7 mouse cellular contexts compared by ENCODE assay signal in genomic region chr4:35310396-35310977, GRCm38 (mm10).
DNase-seq lines count a peak whose midpoint lies in the region; ATAC-seq and TF ChIP-seq lines count a peak whose summit lies in the region.

No protein-coding gene starts in this region.

- no peak overlapping the region for H3K4me3 ChIP-seq in intestine, embryonic 14.5 days (ENCODE audit: low read depth, low read length)
- no peak overlapping the region for H3K4me3 ChIP-seq in intestine, embryonic 16.5 days (ENCODE audit: low read length)
- H3K4me3 ChIP-seq in MEL (ENCODE audit: control insufficient read depth in 1 of 2, insufficient read depth in 1 of 2, low read depth in 2 of 2, low read length in 2 of 2) = no peak overlapping the region
- no peak overlapping the region for H3K4me3 ChIP-seq in hindbrain, embryonic 12.5 days
- H3K4me3 ChIP-seq in liver, postnatal 0 days (ENCODE audit: low read depth, low read length) = no peak overlapping the region
- H3K4me3 ChIP-seq in stomach, postnatal 0 days (ENCODE audit: low read depth, low read length) = no peak overlapping the region

- H3K79me2 ChIP-seq in MEL (ENCODE audit: control insufficient read depth, insufficient read depth, low read length, poor library complexity) = no peaks in the 10 kb centered on the region

- TF ChIP-seq RAD21 in MEL (IDR thresholded peaks at IDR 0.05; ENCODE audit: low read depth, low read length) = peak; percentile 91

- no peak for TF ChIP-seq EP300 in MEL (IDR thresholded peaks at IDR 0.05; ENCODE audit: low read depth in 1 of 2, low read length in 2 of 2)
- no peak for TF ChIP-seq EP300 in liver, postnatal 0 days (IDR thresholded peaks at IDR 0.05; ENCODE audit: low read depth)
- no peak for TF ChIP-seq EP300 in stomach, postnatal 0 days (optimal IDR thresholded peaks at IDR 0.05)

- H3K4me1 ChIP-seq in intestine, embryonic 14.5 days (replicated peaks; ENCODE audit: control insufficient read depth, insufficient read depth, low read length) = no peaks in the 10 kb centered on the region
- no peaks in the 10 kb centered on the region for H3K4me1 ChIP-seq in intestine, embryonic 16.5 days (ENCODE audit: control insufficient read depth, insufficient read depth, low read length)
- H3K4me1 ChIP-seq in MEL (ENCODE audit: control insufficient read depth in 1 of 2, insufficient read depth in 2 of 2, low read length in 2 of 2) = no peaks in the 10 kb centered on the region
- no peaks in the 10 kb centered on the region for H3K4me1 ChIP-seq in hindbrain, embryonic 12.5 days
- no peaks in the 10 kb centered on the region for H3K4me1 ChIP-seq in liver, postnatal 0 days (ENCODE audit: insufficient read depth)
- H3K4me1 ChIP-seq in stomach, postnatal 0 days (replicated peaks; ENCODE audit: control insufficient read depth, insufficient read depth) = no peaks in the 10 kb centered on the region

- DNase-seq in intestine, embryonic 14.5 days (ENCODE audit: low spot score) = peak; percentile 58
- DNase-seq in MEL (ENCODE audit: low read depth, low spot score) = peak; percentile 76
- DNase-seq in cerebellum, postnatal 4 days (ENCODE audit: low spot score in 2 of 2) = peak; percentile 54 to 75
- peak; percentile 36 for DNase-seq in liver, postnatal 0 days
- DNase-seq in stomach, postnatal 0 days (ENCODE audit: low spot score) = peak; percentile 65

- TF ChIP-seq POLR2A in MEL (IDR thresholded peaks at IDR 0.05; ENCODE audit: control insufficient read depth in 1 of 2, insufficient read depth in 1 of 2, low read depth in 1 of 2, low read length in 2 of 2, poor library complexity in 1 of 2) = no peak

- TF ChIP-seq CTCF in MEL (IDR thresholded peaks at IDR 0.05 in 2 of 3, conservative IDR thresholded peaks at IDR 0.05 in 1 of 3; ENCODE audit: control insufficient read depth in 1 of 3, insufficient read depth in 1 of 3, low read depth in 2 of 3, low read length in 3 of 3, poor library complexity in 1 of 3, severe bottlenecking in 1 of 3) = peak; percentile 72 to 83 (median 79)
- TF ChIP-seq CTCF in liver, postnatal 0 days (IDR thresholded peaks at IDR 0.05; ENCODE audit: low read depth) = peak; percentile 65
- TF ChIP-seq CTCF in stomach, postnatal 0 days (IDR thresholded peaks at IDR 0.05; ENCODE audit: low read depth) = peak; percentile 73

- H3K27me3 ChIP-seq in intestine, embryonic 14.5 days (replicated peaks; ENCODE audit: control insufficient read depth, insufficient read depth, low read length) = no peaks in the 10 kb centered on the region
- no peaks in the 10 kb centered on the region for H3K27me3 ChIP-seq in intestine, embryonic 16.5 days (replicated peaks; ENCODE audit: control insufficient read depth, insufficient read depth, low read length)
- H3K27me3 ChIP-seq in MEL (ENCODE audit: control insufficient read depth in 1 of 2, insufficient read depth in 2 of 2, low read length in 2 of 2) = no peaks in the 10 kb centered on the region
- no peaks in the 10 kb centered on the region for H3K27me3 ChIP-seq in hindbrain, embryonic 12.5 days
- H3K27me3 ChIP-seq in liver, postnatal 0 days (ENCODE audit: insufficient read depth, low read length) = no peaks in the 10 kb centered on the region
- H3K27me3 ChIP-seq in stomach, postnatal 0 days (ENCODE audit: control insufficient read depth, insufficient read depth, low read length) = no peaks in the 10 kb centered on the region

- H3K9me3 ChIP-seq in intestine, embryonic 14.5 days (ENCODE audit: control insufficient read depth, low read length) = no peaks in the 10 kb centered on the region
- no peaks in the 10 kb centered on the region for H3K9me3 ChIP-seq in intestine, embryonic 16.5 days (ENCODE audit: control insufficient read depth, low read length)
- no peaks in the 10 kb centered on the region for H3K9me3 ChIP-seq in MEL (replicated peaks; ENCODE audit: insufficient read depth, low read length)
- H3K9me3 ChIP-seq in hindbrain, embryonic 12.5 days (replicated peaks) = no peaks in the 10 kb centered on the region
- no peaks in the 10 kb centered on the region for H3K9me3 ChIP-seq in liver, postnatal 0 days (ENCODE audit: low read length)
- H3K9me3 ChIP-seq in stomach, postnatal 0 days (ENCODE audit: control insufficient read depth, low read length) = no peaks in the 10 kb centered on the region

- H3K9ac ChIP-seq in intestine, embryonic 14.5 days (ENCODE audit: low read length) = no peak overlapping the region
- H3K9ac ChIP-seq in intestine, embryonic 16.5 days (ENCODE audit: low read depth, low read length) = no peak overlapping the region
- H3K9ac ChIP-seq in MEL (ENCODE audit: control insufficient read depth, low read depth, low read length, poor library complexity, severe bottlenecking) = no peak overlapping the region
- H3K9ac ChIP-seq in hindbrain, embryonic 12.5 days = no peak overlapping the region
- no peak overlapping the region for H3K9ac ChIP-seq in liver, postnatal 0 days (replicated peaks)
- no peak overlapping the region for H3K9ac ChIP-seq in stomach, postnatal 0 days (ENCODE audit: low read length)

- no peaks in the 10 kb centered on the region for H3K36me3 ChIP-seq in intestine, embryonic 14.5 days (ENCODE audit: control insufficient read depth, insufficient read depth, low read length)
- no peaks in the 10 kb centered on the region for H3K36me3 ChIP-seq in intestine, embryonic 16.5 days (ENCODE audit: control insufficient read depth, insufficient read depth, low read length)
- H3K36me3 ChIP-seq in MEL (ENCODE audit: control insufficient read depth in 1 of 2, insufficient read depth in 2 of 2, low read length in 2 of 2) = no peaks in the 10 kb centered on the region
- H3K36me3 ChIP-seq in hindbrain, embryonic 12.5 days = no peaks in the 10 kb centered on the region
- H3K36me3 ChIP-seq in liver, postnatal 0 days (replicated peaks; ENCODE audit: insufficient read depth, low read length) = no peaks in the 10 kb centered on the region
- H3K36me3 ChIP-seq in stomach, postnatal 0 days (ENCODE audit: control insufficient read depth, insufficient read depth, low read length) = no peaks in the 10 kb centered on the region

- H3K4me2 ChIP-seq in intestine, embryonic 14.5 days (ENCODE audit: low read length) = no peak overlapping the region
- no peak overlapping the region for H3K4me2 ChIP-seq in intestine, embryonic 16.5 days (ENCODE audit: low read depth, low read length)
- no peak overlapping the region for H3K4me2 ChIP-seq in hindbrain, embryonic 12.5 days (replicated peaks)
- no peak overlapping the region for H3K4me2 ChIP-seq in liver, postnatal 0 days (ENCODE audit: low read depth, low read length)
- H3K4me2 ChIP-seq in stomach, postnatal 0 days (replicated peaks; ENCODE audit: low read depth) = no peak overlapping the region

- no peak overlapping the region for H3K27ac ChIP-seq in intestine, embryonic 14.5 days (ENCODE audit: low read depth)
- H3K27ac ChIP-seq in intestine, embryonic 16.5 days (ENCODE audit: low read length) = no peak overlapping the region
- no peak overlapping the region for H3K27ac ChIP-seq in MEL (ENCODE audit: control insufficient read depth, low read depth, low read length)
- no peak overlapping the region for H3K27ac ChIP-seq in hindbrain, embryonic 12.5 days
- H3K27ac ChIP-seq in liver, postnatal 0 days (ENCODE audit: low read depth) = no peak overlapping the region
- H3K27ac ChIP-seq in stomach, postnatal 0 days (replicated peaks) = no peak overlapping the region

- ATAC-seq in intestine, embryonic 14.5 days (replicated peaks; ENCODE audit: low FRiP score, low TSS enrichment, low read depth) = no peak
- ATAC-seq in intestine, embryonic 16.5 days = no peak
- 0 out of 2 replicates have a peak, but pooled peaks have one; percentile 43 for ATAC-seq in hindbrain, embryonic 12.5 days (ENCODE audit: low FRiP score)
- no peak for ATAC-seq in liver, postnatal 0 days
- ATAC-seq in stomach, postnatal 0 days (ENCODE audit: low FRiP score, low TSS enrichment) = 0 out of 2 replicates have a peak, but pooled peaks have one; percentile 29

- WGBS in intestine, embryonic 14.5 days = 68% methylated on average over 5 of the region's 5 CpGs
- 60% methylated on average over 5 of the region's 5 CpGs for WGBS in intestine, embryonic 16.5 days
- 71% methylated on average over 5 of the region's 5 CpGs for WGBS in hindbrain, embryonic 12.5 days
- WGBS in liver, postnatal 0 days (ENCODE audit: insufficient replicate concordance) = 50% methylated on average over 5 of the region's 5 CpGs
- WGBS in stomach, postnatal 0 days = 65% methylated on average over 5 of the region's 5 CpGs

TF ChIP-seq in MEL, 35 proteins besides CTCF, POLR2A, EP300 and RAD21:
- TF ChIP-seq MAX (IDR thresholded peaks at IDR 0.05; ENCODE audit: low read length) = no peak
- 0 out of 2 replicates have a peak, but pooled peaks have one; percentile 2 for TF ChIP-seq GATA1 (IDR thresholded peaks at IDR 0.05; ENCODE audit: low read depth, low read length)
- TF ChIP-seq SMC3 (IDR thresholded peaks at IDR 0.05; ENCODE audit: low read depth, low read length) = peak; percentile 85
- peak; percentile 73 for TF ChIP-seq ZC3H11A (IDR thresholded peaks at IDR 0.05; ENCODE audit: low read depth, low read length)

Comparison
In these comparisons a context has a peak if more than half of its experiments do, and no peak if none do; other contexts are left out.
1. ATAC-seq: peak in hindbrain, embryonic 12.5 days (single experiment) and stomach, postnatal 0 days (single experiment); none in intestine, embryonic 14.5 days (single experiment), intestine, embryonic 16.5 days (single experiment) and liver, postnatal 0 days (single experiment).
2. Peak in every context shown above with its lines, with median percentiles within 50 percentile points of each other: DNase-seq and CTCF ChIP-seq.